Mouse (Mus musculus) thymus, adult 2 months (tissue): ENCODE results near the gene Agpat3.

Source experiments
- CTCF ChIP-seq: fragments of 200-500 bp; IDR thresholded peaks from 2 replicates; pipeline ENCODE4 v1.5.1; 2012; ENCODE audit warnings: mild to moderate bottlenecking, control low read depth, low read length, moderate library complexity, borderline replicate concordance; ENCODE audit not compliant: control insufficient read depth, poor library complexity, insufficient read depth; ENCODE audit errors: extremely low read depth
- POLR2A ChIP-seq: fragments of 200-500 bp; IDR thresholded peaks from 2 replicates; pipeline ENCODE4 v1.6.1; 2012; ENCODE audit warnings: mild to moderate bottlenecking, low read length, control low read depth, moderate library complexity; ENCODE audit not compliant: control insufficient read depth, poor library complexity, insufficient read depth; ENCODE audit errors: extremely low read depth

DNA sequence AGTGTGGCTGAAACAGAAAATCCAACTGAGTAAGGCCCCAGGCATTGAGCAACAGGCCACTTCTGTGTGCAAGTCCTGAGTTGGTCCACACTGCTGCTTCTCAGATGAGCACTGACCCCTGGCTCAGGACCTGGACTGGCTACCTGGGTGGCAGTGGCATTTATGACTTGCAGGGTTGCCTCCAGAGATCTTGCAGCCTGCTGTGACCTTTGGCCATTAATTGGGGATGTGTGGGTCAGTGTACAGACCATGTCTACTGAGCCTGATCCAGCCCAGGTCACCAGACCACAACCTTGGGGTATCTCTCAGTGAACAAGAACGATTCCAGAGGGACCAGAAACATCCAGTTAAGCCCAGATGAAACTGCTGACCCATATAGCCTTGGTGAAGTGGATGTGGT, 58.7 kb downstream of the Agpat3 start:
- no peak for TF ChIP-seq CTCF
- TF ChIP-seq POLR2A: no peak
